Mouse (Mus musculus) lung, postnatal 0 days (tissue): Measurements from ENCODE around the gene Flt3.

ENCODE experiments used
- CTCF ChIP-seq: IDR thresholded peaks from 2 replicates; pipeline ENCODE4 v1.5.1; 2016; ENCODE audit warnings: antibody characterized with exemption, mild to moderate bottlenecking
- EP300 ChIP-seq: IDR thresholded peaks from 2 replicates; pipeline ENCODE4 v1.6.1; 2016; ENCODE audit warnings: antibody characterized with exemption, mild to moderate bottlenecking, control low read depth

DNA sequence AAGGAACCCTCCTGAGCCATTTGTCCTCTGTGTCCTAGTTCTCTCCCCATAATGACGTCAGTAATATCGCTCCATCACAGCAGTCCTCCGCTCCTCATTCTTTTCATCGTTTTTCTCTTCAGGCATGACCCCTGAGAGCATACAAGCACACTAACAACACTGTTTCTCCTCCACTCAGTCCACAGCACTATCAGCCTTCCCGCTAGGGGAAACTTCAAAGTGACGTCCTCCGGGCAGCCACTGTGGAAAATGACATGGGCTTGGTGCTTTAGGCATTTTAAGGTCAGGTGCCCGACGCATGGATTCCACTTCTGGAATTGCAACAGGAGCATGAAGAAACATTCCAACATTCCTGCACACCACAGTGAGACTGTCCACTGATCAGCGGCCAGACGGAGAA lies 735 bp upstream of the Flt3 start:
- TF ChIP-seq EP300 (no peak), CTCF (no peak)
